Mouse (Mus musculus) heart, adult 8-10 months (tissue): ENCODE data around the gene Sh2d7. TPM values are rescaled to one million over a fixed set of nuclear protein-coding genes. Genes with fewer than 3 reads are reported as not detected.

ENCODE experiments used
- total RNA-seq, 4 experiments: library from RNA; stranded (reverse); gene quantifications; 2 replicates each; pipeline ENCODE4 v1.2.4; 2022

Sh2d7 gene
- total RNA-seq, 4 experiments from 2014 or later, result not detected

Other genes with a start within 250 kb of the Sh2d7 start
- 10 to 100 TPM; 21.8 to 30.1 (median 27.1) TPM for gene Dmxl2, start 37.4 kb upstream of the Sh2d7 start, total RNA-seq
- gene Cib2, start 21.2 kb downstream of the Sh2d7 start, total RNA-seq, result 1 to 10 TPM; 1.2 to 2.3 (median 1.7) TPM
- gene Idh3a, start 47.4 kb downstream of the Sh2d7 start, total RNA-seq, result 100 to 1,000 TPM; 519 to 556 (median 547) TPM
- under 1 TPM; 0.17 to 0.41 (median 0.22) TPM for gene Acsbg1, start 122.9 kb downstream of the Sh2d7 start, total RNA-seq
- gene Dnaja4, start 159.9 kb downstream of the Sh2d7 start, total RNA-seq, result 10 to 100 TPM; 84.6 to 97.9 (median 92.4) TPM
- 10 to 100 TPM; 27.3 to 32.4 (median 29.6) TPM for gene Wdr61, start 195.5 kb downstream of the Sh2d7 start, total RNA-seq
- gene Crabp1, start 225.8 kb downstream of the Sh2d7 start, total RNA-seq, result not detected